Mouse (Mus musculus) G1E (cell line): ENCODE data around the gene Defb29. TPM values are rescaled to one million over a fixed set of nuclear protein-coding genes. Genes with fewer than 3 reads are reported as not detected.

ENCODE experiments used
- ATAC-seq: 2 replicates; pipeline ENCODE4 v1.8.0; 2016; ENCODE audit warnings: mild to moderate bottlenecking; ENCODE audit not compliant: insufficient number of reproducible peaks, poor library complexity, low FRiP score, severe bottlenecking; ENCODE audit errors: extremely low read depth
- DNase-seq: peaks from one replicate; pipeline ENCODE4 v3.0.0; 2012; ENCODE audit warnings: low spot score
- H3K27me3 ChIP-seq: 2 replicates; pipeline ENCODE4 v1.6.1; 2012; ENCODE audit warnings: mild to moderate bottlenecking, low read length, inconsistent platforms; ENCODE audit not compliant: insufficient read depth
- H3K36me3 ChIP-seq: replicated peaks from 2 replicates; pipeline ENCODE3; 2012; ENCODE audit warnings: mild to moderate bottlenecking, inconsistent platforms
- H3K4me1 ChIP-seq: 2 replicates; pipeline ENCODE4 v1.6.1; 2012; ENCODE audit warnings: low read depth, low read length, inconsistent platforms, mixed read lengths; ENCODE audit not compliant: insufficient read depth
- H3K4me3 ChIP-seq: 2 replicates; pipeline ENCODE4 v1.5.1; 2012; ENCODE audit warnings: low read depth, mild to moderate bottlenecking, inconsistent platforms, low read length, moderate library complexity, mixed read lengths
- H3K9me3 ChIP-seq: replicated peaks from 2 replicates; pipeline ENCODE4 v1.6.1; 2012; ENCODE audit warnings: inconsistent platforms
- CTCF ChIP-seq: IDR thresholded peaks from 2 replicates; pipeline ENCODE4 v1.5.1; 2012; ENCODE audit warnings: low read depth, low read length, inconsistent platforms, mixed read lengths
- GATA1 ChIP-seq: IDR thresholded peaks from 2 replicates; pipeline ENCODE4 v1.6.1; 2012; ENCODE audit warnings: borderline replicate concordance, low read length, inconsistent platforms, mixed read lengths
- GATA2 ChIP-seq: IDR thresholded peaks from 2 replicates; pipeline ENCODE4 v1.6.1; 2012; ENCODE audit warnings: low read depth, low read length, inconsistent platforms, borderline replicate concordance
- POLR2AphosphoS5 ChIP-seq: IDR thresholded peaks from 2 replicates; pipeline ENCODE4 v1.6.1; 2012; ENCODE audit warnings: low read depth, low read length, inconsistent platforms; ENCODE audit not compliant: insufficient replicate concordance
- TAL1 ChIP-seq: conservative IDR thresholded peaks from 2 replicates; pipeline ENCODE4 v1.6.1; 2012; ENCODE audit warnings: low read depth, low read length, inconsistent platforms, mixed read lengths
- polyA plus RNA-seq: library from polyadenylated mRNA; stranded (reverse); fragments of >175 nt; gene quantifications from 2 replicates; pipeline ENCODE4 v1.2.3, GENCODE M21; 2012
- total RNA-seq, 2 experiments: library from RNA; stranded (forward) in 1 of 2; stranded (reverse) in 1 of 2; fragments of 200-1000 nt in 1 of 2; fragments of >200 nt in 1 of 2; fragmentation: Nextera tagmentation in 1 of 2; gene quantifications; 2 replicates each; pipeline ENCODE4 v1.2.3; 2014 to 2017

The Defb29 gene
- total and polyA plus RNA-seq, 3 experiments, result not detected

- no peaks in the 10 kb centered on the region for H3K9me3 ChIP-seq
- ATAC-seq, result no peak
- H3K27me3 ChIP-seq, result no peaks in the 10 kb centered on the region; the same call in 1 of the 2 replicates
- TF ChIP-seq GATA2, result no peak
- TF ChIP-seq POLR2AphosphoS5, result no peak
- no peak for TF ChIP-seq TAL1
- TF ChIP-seq CTCF, result no peak
- no peak for TF ChIP-seq GATA1
- no peak overlapping the region for H3K4me3 ChIP-seq
- no peak for DNase-seq
- no peaks in the 10 kb centered on the region for H3K4me1 ChIP-seq
- no peaks in the 10 kb centered on the region for H3K36me3 ChIP-seq
These were observed 33.6 kb upstream of the Defb29 start for GRCm38 (mm10) chr2:152573484-152573883.

- no peak within 1 kb of the TSS for H3K4me3 ChIP-seq
- H3K4me1 ChIP-seq, result no peaks in the 10 kb centered on the region
- TF ChIP-seq CTCF (peak; percentile 21; the same call in 1 of the 2 replicates), GATA2 (no peak)
- H3K9me3 ChIP-seq, result no peaks in the 10 kb centered on the region
- no peaks in the 10 kb centered on the region for H3K36me3 ChIP-seq
- ATAC-seq, result no peak
- DNase-seq, result no peak
- H3K27me3 ChIP-seq, result no peaks in the 10 kb centered on the region; the same call in 1 of the 2 replicates
These were observed 32.4 kb upstream of the Defb29 start, which contains the start of gene Defb21 for GRCm38 (mm10) chr2:152572114-152572794. TSS of gene Defb21 (plus strand) at chr2:152572744.

DNA sequence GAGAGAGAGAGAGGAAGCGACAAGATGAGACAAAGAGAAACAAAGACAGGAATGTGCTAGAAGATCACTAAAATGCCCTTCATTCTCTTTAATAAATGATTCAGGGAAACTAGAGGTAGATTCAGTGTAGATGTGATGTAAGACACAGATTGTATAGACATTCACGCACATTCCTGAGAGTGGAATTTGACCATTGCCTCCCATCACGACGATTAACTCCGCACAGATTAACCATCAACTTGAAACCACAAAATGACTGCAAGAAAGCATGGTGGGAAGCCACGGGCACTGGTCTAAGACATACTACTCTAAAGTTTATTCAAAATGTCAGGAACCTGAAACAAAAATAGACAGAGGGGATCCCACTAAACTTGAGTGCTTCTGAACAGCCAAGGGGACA lies 30.4 kb upstream of the Defb29 start:
- H3K36me3 ChIP-seq, result no peaks in the 10 kb centered on the region
- no peak for ATAC-seq
- H3K4me1 ChIP-seq, result no peaks in the 10 kb centered on the region
- no peaks in the 10 kb centered on the region; the same call in 1 of the 2 replicates for H3K27me3 ChIP-seq
- no peak for TF ChIP-seq CTCF
- H3K9me3 ChIP-seq, result no peaks in the 10 kb centered on the region
- H3K4me3 ChIP-seq, result no peak overlapping the region
- no peak for DNase-seq

- no peaks in the 10 kb centered on the region for H3K36me3 ChIP-seq
- no peak overlapping the region for H3K4me3 ChIP-seq
- TF ChIP-seq TAL1, result no peak
- TF ChIP-seq CTCF, result no peak
- TF ChIP-seq POLR2AphosphoS5, result no peak
- no peak for TF ChIP-seq GATA1
- no peak for TF ChIP-seq GATA2
- H3K4me1 ChIP-seq, result no peaks in the 10 kb centered on the region
- DNase-seq (no peak), ATAC-seq (no peak)
- no peaks in the 10 kb centered on the region for H3K9me3 ChIP-seq
- H3K27me3 ChIP-seq, result no peaks in the 10 kb centered on the region; the same call in 1 of the 2 replicates
These were observed 30.0 kb upstream of the Defb29 start for GRCm38 (mm10) chr2:152569881-152570280.

- no peaks in the 10 kb centered on the region for H3K9me3 ChIP-seq
- no peak for TF ChIP-seq TAL1
- no peak for TF ChIP-seq GATA1
- TF ChIP-seq POLR2AphosphoS5, result no peak
- TF ChIP-seq GATA2, result no peak
- no peak for TF ChIP-seq CTCF
- no peak within 1 kb of the TSS for H3K4me3 ChIP-seq
- no peaks in the 10 kb centered on the region; the same call in 1 of the 2 replicates for H3K27me3 ChIP-seq
- H3K36me3 ChIP-seq, result no peaks in the 10 kb centered on the region
- ATAC-seq, result no peak
- no peak for DNase-seq
- H3K4me1 ChIP-seq, result no peaks in the 10 kb centered on the region
These were observed 29.1 kb upstream of the Defb29 start, which contains the start of gene Gm17416 for GRCm38 (mm10) chr2:152569038-152569437. TSS of gene Gm17416 (plus strand) at chr2:152569338.

DNA sequence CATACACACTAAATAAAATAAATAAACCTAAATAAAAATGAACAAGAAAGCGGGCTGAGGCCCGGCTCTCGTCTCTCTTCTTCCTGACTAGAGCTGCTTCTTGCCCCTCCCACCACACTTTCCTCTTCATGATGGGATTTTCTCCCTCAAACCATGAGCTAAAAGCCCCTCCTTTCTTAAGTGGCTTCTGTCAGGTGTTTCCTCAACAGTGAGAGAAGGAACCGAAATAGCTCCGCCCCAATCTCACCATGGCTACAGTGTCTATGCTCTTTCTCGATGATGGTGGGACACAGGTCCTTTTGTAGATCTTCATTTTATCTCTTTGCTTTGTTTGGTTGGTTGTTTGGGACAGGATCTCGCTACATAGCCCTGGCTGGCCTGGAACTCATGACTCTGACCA lies 16.8 kb upstream of the Defb29 start:
- no peak for ATAC-seq
- peaks cover 8% of the 10 kb centered on the region for H3K27me3 ChIP-seq

More for the DNA sequence above, 16.8 kb upstream of the Defb29 start:
- H3K4me3 ChIP-seq, result no peak overlapping the region
- H3K36me3 ChIP-seq, result no peaks in the 10 kb centered on the region
- H3K4me1 ChIP-seq, result no peaks in the 10 kb centered on the region
- no peaks in the 10 kb centered on the region for H3K9me3 ChIP-seq
- TF ChIP-seq GATA2, result no peak
- no peak for TF ChIP-seq TAL1
- TF ChIP-seq GATA1, result no peak
- no peak for TF ChIP-seq POLR2AphosphoS5
- no peak for TF ChIP-seq CTCF
- DNase-seq, result no peak
